Mouse (Mus musculus) lung, postnatal 10 days (tissue): ENCODE data around the gene Dync1h1.
A peak's percentile ranks its signal among the peaks of the same experiment; 100 is the strongest.
"Not testable (repeated sequence)": the region's sequence is repeated elsewhere in the genome, so short reads cannot be mapped to it uniquely, and the experiment has no call there.

Experiments
- DNase-seq: peaks from one replicate; pipeline ENCODE4 v3.0.0; 2021

Gene Dync1h1

GRCm38 (mm10) chr12:110696975-110697400 is 95.7 kb downstream of the Dync1h1 start:
- no peak for DNase-seq

GRCm38 (mm10) chr12:110697457-110697856 is 96.2 kb downstream of the Dync1h1 start:
- DNase-seq: no peak

- DNase-seq: no peak
Measured at GRCm38 (mm10) chr12:110698080-110698479, 96.8 kb downstream of the Dync1h1 start.

- no peak for DNase-seq
Measured at GRCm38 (mm10) chr12:110698523-110699170, 97.4 kb downstream of the Dync1h1 start.

- DNase-seq: no peak
Measured at GRCm38 (mm10) chr12:110699171-110699547, 97.9 kb downstream of the Dync1h1 start.

- DNase-seq: no peak
Measured at GRCm38 (mm10) chr12:110700730-110701129, 99.5 kb downstream of the Dync1h1 start.

- not testable (repeated sequence) for DNase-seq
Measured at GRCm38 (mm10) chr12:110701363-110701762, 100.1 kb downstream of the Dync1h1 start.

- no peak for DNase-seq
Measured at GRCm38 (mm10) chr12:110702556-110702955, 101.3 kb downstream of the Dync1h1 start, which contains the start of gene Hsp90aa1. Gene Hsp90aa1 (minus strand): TSS chr12:110702728.

GRCm38 (mm10) chr12:110703008-110703471 is 101.8 kb downstream of the Dync1h1 start:
- peak; percentile 92 for DNase-seq

GRCm38 (mm10) chr12:110703682-110704081 is 102.4 kb downstream of the Dync1h1 start:
- DNase-seq: no peak

- not testable (repeated sequence) for DNase-seq
Measured at GRCm38 (mm10) chr12:110705419-110705818, 104.2 kb downstream of the Dync1h1 start.

- peak; percentile 73 for DNase-seq
Measured at GRCm38 (mm10) chr12:110706337-110707231, 105.3 kb downstream of the Dync1h1 start.

GRCm38 (mm10) chr12:110707451-110707850 is 106.2 kb downstream of the Dync1h1 start:
- DNase-seq: no peak

GRCm38 (mm10) chr12:110711270-110711669 is 110.0 kb downstream of the Dync1h1 start:
- no peak for DNase-seq

- peak; percentile 23 for DNase-seq
Measured at GRCm38 (mm10) chr12:110713784-110714183, 112.5 kb downstream of the Dync1h1 start.

GRCm38 (mm10) chr12:110714215-110714614 is 113.0 kb downstream of the Dync1h1 start:
- no peak for DNase-seq

GRCm38 (mm10) chr12:110716004-110716403 is 114.8 kb downstream of the Dync1h1 start:
- no peak for DNase-seq
